Mouse (Mus musculus) lung, adult 2 months (tissue): Measurements from ENCODE around the gene Nifk. TPM values are rescaled to one million over a fixed set of nuclear protein-coding genes. Genes with fewer than 3 reads are reported as not detected.
A peak's percentile ranks its signal among the peaks of the same experiment; 100 is the strongest.

Experiments used
- DNase-seq: peaks from one replicate; pipeline ENCODE4 v3.0.0; 2022
- H3K4me1 ChIP-seq: fragments of 200-500 bp; 2 replicates; pipeline ENCODE4 v1.6.1; 2011; ENCODE audit warnings: low read length; ENCODE audit not compliant: control insufficient read depth, insufficient read depth
- H3K4me3 ChIP-seq: fragments of 200-500 bp; replicated peaks from 2 replicates; pipeline ENCODE3; 2011; ENCODE audit warnings: low read depth, mild to moderate bottlenecking, control low read depth, low read length; ENCODE audit errors: extremely low read depth
- CTCF ChIP-seq: fragments of 200-500 bp; IDR thresholded peaks from 2 replicates; pipeline ENCODE4 v1.5.1; 2011; ENCODE audit warnings: mild to moderate bottlenecking, low read length, control low read depth; ENCODE audit not compliant: insufficient read depth
- POLR2A ChIP-seq: fragments of 200-500 bp; IDR thresholded peaks from 2 replicates; pipeline ENCODE4 v1.6.1; 2011; ENCODE audit warnings: low read depth, mild to moderate bottlenecking, control low read depth, low read length, borderline replicate concordance; ENCODE audit errors: extremely low read depth
- WGBS: fragments of 180-500 bp; shearing (Covaris S2); methylation state at CpG from one replicate; pipeline ENCODE4 v1.1.7; 2018; 5-methylcytosine and 5-hydroxymethylcytosine counted together
- polyA plus RNA-seq: library from polyadenylated mRNA; depleted of rRNA; stranded (reverse); fragments of >200 nt; gene quantifications from 2 replicates; pipeline ENCODE4 v1.2.3, GENCODE M21; 2012

Gene Nifk
- polyA plus RNA-seq, 1 experiment, result 5.9 TPM

DNA sequence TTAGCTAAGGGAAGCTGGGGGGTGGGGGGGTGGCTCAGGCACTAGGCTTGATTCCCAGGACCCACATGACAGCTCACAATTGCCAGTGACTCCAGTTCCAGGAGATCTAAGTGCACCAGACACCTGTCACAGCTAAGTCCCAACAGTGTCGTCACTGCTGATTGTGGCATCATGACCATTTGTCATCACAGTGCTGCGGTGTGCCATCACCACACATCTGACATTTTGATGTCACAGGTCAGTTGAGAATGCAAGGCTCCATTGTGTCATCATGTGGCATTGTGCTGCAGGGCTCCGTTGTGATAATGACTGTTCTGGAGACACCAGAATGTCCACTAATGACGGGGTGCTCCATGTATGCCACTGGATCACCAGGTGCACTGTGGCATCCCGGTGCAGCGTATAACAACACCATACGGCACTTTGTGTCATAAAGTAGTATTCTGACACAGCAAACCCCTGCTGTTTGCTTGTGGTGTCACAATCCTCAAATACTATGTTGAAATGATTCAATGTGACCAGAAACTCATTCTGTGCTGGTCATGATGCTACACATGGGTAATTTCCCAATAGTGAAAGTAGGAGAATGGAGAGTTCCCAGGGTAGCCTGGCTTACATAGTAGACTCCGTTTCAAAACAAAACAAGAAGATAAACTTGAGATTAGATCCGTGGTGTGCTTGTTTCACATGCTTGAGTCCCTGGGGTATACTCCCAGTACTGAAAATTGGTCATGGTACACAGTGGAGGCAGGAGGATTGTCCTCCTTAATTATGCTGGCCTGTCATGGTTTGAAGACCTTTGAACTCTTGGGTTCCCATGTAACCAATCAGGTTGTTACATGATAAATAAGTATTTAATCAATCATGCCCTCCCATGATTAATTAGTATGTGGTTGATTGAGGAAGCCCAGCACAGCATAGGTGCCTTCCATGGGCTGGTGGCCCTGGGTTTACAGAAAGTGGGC is 13.4 kb downstream of the Nifk start:
- no peak for DNase-seq
- Histone ChIP-seq H3K4me3 (no peak overlapping the region), H3K4me1 (no peaks in the 10 kb centered on the region)
- 80% methylated on average over 9 of the region's 9 CpGs for WGBS
- TF ChIP-seq CTCF, result no peak
- no peak for TF ChIP-seq POLR2A

DNA sequence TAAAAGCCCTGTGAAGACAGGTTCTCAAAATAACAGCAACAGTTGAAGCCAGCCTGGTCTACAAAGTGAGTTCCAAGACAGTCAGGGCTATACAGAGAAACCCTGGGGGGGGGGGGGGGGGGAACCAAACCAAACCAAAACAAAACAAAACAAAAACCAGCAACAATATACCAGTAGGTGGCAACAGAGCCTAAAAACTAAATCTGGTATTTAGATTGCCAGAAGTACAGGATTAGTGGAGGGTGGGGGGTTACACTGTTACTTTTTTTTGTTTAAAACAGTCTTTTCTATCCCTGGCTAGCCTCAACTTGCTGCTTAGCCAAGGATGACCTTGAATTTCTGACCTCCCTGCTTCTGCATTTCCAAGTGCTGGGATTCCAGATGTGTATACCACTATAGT is 14.2 kb downstream of the Nifk start:
- TF ChIP-seq CTCF (no peak), POLR2A (no peak)
- Histone ChIP-seq H3K4me3 (no peak overlapping the region), H3K4me1 (no peaks in the 10 kb centered on the region)
- DNase-seq, result no peak

DNA sequence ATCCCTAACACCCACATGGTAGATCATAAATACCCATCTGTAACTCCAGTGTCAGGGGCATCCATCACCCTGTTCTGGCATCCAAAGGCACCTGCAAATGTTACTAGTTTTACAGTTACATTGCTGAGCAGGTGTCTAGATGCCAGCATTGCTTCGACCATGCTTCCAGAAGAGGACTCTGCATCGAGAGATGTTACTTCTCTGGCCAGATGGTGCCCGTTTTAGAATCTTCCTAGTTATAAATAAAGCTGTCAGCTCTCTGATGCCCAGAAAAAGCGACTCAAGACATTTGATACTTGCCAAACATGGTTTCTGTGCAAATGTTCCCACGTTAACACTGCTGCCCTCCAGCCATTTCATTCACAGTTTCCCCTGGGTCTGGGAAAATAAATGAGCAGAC is 16.3 kb downstream of the Nifk start:
- H3K4me3 ChIP-seq, result no peak overlapping the region
- WGBS, result 76% methylated on average over 5 of the region's 5 CpGs
- DNase-seq, result no peak
- no peaks in the 10 kb centered on the region for H3K4me1 ChIP-seq
- no peak for TF ChIP-seq POLR2A
- no peak for TF ChIP-seq CTCF

DNA sequence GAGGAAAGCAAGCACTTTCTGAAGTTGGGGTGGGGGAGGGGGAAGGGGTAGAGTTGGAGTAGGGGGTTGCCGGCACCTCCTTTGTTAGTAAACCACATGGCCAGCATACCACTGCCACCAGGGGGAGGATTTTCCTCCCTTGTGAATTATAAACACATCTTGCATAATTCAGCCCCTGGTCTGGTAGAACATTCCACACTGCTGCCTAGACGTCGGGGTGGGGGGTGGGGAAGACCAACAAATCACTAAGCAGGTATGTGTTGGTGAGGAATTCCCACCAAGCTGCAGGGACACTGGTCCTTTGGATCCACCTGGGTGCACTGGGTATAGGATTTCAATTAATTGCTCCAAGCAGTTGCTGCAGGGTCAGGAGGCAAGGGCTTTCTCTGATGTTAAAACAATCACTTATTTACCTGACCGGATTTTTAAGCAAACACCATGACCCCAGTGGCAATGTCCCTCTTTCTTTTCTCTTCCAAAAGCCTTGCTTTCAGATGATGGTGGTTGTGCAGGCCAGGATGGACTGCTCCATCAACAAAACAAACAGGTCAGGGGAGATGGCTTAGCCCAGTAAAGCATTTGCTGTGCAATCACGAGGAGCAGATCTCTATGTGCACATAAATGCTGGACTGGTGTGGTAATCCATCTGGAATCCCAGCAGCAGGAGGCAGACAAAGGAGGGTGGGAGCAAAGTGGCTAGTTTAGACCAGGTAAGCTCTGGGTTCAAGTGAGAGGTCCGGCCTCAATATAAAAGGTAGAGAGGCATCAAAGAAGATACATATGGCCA is 22.2 kb downstream of the Nifk start:
- 40% methylated on average over 6 of the region's 6 CpGs for WGBS

DNA sequence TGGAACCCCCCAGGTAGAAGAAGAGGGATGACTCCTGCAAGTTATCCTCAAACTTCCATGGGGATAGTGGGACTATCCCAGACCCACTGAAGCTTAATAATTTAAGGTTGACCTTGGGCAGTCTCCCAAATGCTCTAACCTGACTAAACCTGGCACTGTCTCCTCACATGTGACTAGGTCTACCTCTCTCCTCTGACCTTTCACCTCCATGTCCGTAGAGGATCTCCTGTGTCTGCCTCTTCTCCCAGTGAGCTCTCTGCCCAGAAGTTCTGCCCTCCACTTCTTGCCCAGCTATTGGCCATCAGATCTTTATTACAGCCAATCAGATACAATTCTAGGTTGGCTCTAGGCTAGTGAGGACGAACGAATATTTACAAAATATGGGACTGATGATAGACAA is 28.3 kb downstream of the Nifk start:
- TF ChIP-seq POLR2A, result no peak
- no peak for TF ChIP-seq CTCF
- 70% methylated on average over 3 of the region's 3 CpGs for WGBS
- Histone ChIP-seq H3K4me3 (no peak overlapping the region), H3K4me1 (no peaks in the 10 kb centered on the region)
- DNase-seq, result no peak

More for the DNA sequence above, 22.2 kb downstream of the Nifk start:
- peak; percentile 14 for DNase-seq
- H3K4me3 ChIP-seq, result no peak overlapping the region
- no peaks in the 10 kb centered on the region for H3K4me1 ChIP-seq
- TF ChIP-seq POLR2A, result no peak
- TF ChIP-seq CTCF, result peak; percentile 10; the same call in 1 of the 2 replicates

DNA sequence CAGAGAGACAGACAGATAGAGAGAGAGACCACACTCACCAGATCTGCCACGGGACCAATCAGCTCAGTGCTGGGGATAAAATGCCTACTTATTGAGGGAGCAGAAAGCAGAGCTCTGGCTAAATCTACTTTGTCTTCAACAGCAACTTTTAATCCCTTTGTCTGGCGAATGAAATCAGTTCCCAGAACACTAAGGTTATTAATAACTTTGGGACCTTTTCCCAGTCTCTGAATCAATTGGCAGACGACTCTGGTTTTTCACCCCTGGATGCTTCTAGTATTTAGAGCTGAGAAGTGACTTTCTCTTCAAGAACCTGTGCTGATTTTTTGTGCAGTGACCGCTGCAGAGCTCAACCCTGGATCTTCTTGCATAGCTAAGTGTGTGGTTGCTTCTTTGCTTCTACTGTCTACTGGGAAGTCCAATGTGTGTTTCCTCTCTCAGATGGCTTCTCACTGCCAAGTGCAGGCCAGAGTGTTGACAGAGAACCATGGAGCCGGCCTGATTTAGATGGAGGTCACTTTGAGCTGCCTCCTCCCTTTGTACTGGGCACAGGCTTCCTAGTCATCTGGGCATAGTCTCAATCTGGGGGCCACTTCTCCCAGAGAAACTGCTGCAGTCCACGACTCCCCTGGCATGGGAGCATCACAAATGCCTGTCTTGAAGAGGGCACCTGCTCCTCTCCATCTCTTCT is 37.6 kb downstream of the Nifk start:
- Histone ChIP-seq H3K4me1 (no peaks in the 10 kb centered on the region), H3K4me3 (no peak overlapping the region)
- WGBS, result 55% methylated on average over 6 of the region's 6 CpGs
- no peak for DNase-seq
- TF ChIP-seq POLR2A, result no peak
- TF ChIP-seq CTCF, result no peak

DNA sequence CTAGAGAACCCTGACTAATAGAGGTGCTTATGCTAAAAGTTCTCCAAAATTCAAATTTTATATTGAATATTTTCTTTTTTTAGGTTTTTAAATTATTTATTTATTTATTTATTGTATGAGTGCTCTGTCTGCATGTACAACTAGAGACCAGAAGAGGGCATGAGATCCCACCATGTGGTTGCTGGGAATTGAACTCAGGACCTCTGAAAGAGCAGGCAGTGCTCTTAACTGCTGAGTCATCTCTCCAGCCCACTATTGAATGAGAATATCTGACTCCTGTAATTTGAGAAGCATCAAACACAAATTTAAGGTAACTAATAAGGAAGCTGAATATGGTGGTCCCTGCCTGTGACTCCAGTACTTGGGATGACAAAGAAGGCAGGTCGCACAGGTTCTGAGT is 46.3 kb downstream of the Nifk start:
- Histone ChIP-seq H3K4me1 (no peaks in the 10 kb centered on the region), H3K4me3 (no peak overlapping the region)
- TF ChIP-seq CTCF (no peak), POLR2A (no peak)
- 87% methylated on average over 1 of the region's 1 CpGs for WGBS
- DNase-seq, result no peak

DNA sequence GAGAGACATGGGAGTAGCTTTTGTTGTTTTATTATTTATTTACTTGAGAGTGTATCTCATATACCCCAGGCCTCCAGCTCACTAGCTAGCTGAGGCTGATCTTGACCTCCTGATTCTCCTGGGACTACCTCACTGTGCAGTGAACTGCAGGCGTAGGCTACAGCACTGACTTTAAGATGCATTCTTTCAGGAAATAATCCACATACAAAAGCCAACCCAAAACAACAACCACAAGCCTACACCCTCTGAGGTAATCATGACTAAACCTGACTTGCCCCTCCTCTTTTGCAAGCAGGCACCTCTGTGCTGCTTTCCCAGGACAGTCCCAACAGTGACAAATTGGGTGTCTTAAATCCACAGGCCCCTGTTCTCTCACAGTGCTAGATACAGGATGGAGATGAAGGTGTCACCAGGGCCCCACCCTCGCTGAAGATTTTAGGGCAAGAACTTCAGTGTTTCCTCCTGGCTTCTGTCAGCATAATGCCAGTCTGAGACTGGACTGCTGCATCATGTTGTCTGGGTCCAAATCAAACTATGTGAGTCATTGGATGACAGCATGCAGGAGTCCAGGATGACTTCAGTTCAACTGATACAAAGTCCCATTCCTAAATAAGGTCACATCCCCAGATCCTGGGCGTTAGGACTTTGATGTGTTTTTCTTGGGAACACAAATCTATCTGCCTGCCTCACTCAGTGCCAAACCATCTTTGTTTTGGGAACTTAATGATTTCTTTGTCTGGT is 47.3 kb downstream of the Nifk start:
- no peak overlapping the region for H3K4me3 ChIP-seq
- no peaks in the 10 kb centered on the region for H3K4me1 ChIP-seq
- TF ChIP-seq CTCF, result no peak
- TF ChIP-seq POLR2A, result no peak
- 53% methylated on average over 3 of the region's 3 CpGs for WGBS
- DNase-seq, result no peak

DNA sequence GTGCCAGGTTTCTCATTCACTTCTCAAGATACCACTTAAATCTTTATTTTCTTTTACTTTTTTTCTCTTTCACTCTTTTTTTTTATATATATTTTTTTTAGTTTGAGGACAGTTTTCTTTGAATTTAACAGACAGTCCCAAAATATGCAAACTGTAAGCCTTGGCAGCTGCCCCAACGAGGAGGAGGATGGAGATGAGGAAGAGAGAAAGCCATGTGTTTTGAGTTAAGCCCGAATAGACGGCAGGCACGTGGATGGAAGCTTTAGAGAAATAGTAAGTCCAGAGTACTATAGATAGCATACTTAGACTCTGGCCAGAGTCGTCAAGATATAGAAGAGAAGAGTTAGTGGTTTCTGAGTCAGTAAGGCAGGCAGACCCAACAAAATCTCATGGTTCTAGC is 56.1 kb downstream of the Nifk start:
- no peak for TF ChIP-seq CTCF
- no peak for TF ChIP-seq POLR2A
- no peaks in the 10 kb centered on the region for H3K4me1 ChIP-seq
- H3K4me3 ChIP-seq, result no peak overlapping the region
- DNase-seq, result no peak
- 68% methylated on average over 5 of the region's 5 CpGs for WGBS
